In the genomic region with DNA sequence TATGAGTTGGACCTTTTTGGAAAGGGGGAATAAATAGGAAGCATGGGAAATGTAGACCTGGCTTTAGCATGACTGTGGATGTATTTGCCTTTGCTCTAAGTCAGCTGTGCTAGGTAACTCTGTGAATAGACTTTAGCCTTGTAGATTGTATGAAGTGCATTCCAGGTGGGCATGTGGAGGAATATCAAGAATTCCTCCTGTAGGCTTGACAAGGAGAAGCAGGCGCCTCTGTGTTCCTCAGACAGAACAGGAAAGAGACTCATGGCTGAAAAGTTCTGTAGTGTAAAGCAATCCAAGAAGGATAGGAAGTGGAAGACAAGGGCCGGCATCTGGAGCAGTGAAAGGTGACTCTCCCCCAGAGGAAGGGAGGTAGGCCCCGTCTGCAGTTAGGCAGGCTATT, we compare ENCODE assay signal across 21 mouse cellular contexts. TPM values are rescaled to one million over a fixed set of nuclear protein-coding genes. Genes with fewer than 3 reads are reported as not detected.
"Had no signal": no experiment of that assay in that cellular context is flagged by ENCODE, and none has a peak within 500 bp of the region (broad histone marks: within the 10 kb centered on the region; RNA-seq: fewer than 3 reads in every experiment).

No protein-coding gene starts in this region.

- H3K27ac ChIP-seq: intestine, embryonic 15.5 days; layer of hippocampus, adult 2 months; liver, embryonic 13.5 days; midbrain, embryonic 12.5 days; midbrain, embryonic 15.5 days; neural tube, embryonic 12.5 days; neural tube, embryonic 15.5 days; stomach, postnatal 0 days had no signal

- H3K9ac ChIP-seq: intestine, embryonic 15.5 days; liver, embryonic 13.5 days; lung, embryonic 14.5 days; midbrain, embryonic 12.5 days; midbrain, embryonic 15.5 days; neural tube, embryonic 12.5 days; neural tube, embryonic 15.5 days had no signal

- H3K27me3 ChIP-seq: intestine, embryonic 15.5 days; liver, embryonic 13.5 days; midbrain, embryonic 12.5 days; midbrain, embryonic 15.5 days; neural tube, embryonic 12.5 days; neural tube, embryonic 15.5 days had no signal

- H3K9me3 ChIP-seq: intestine, embryonic 15.5 days; liver, embryonic 13.5 days; midbrain, embryonic 12.5 days; midbrain, embryonic 15.5 days; neural tube, embryonic 12.5 days; neural tube, embryonic 15.5 days had no signal

- H3K4me2 ChIP-seq: intestine, embryonic 15.5 days; liver, embryonic 13.5 days; lung, embryonic 14.5 days; midbrain, embryonic 12.5 days; midbrain, embryonic 15.5 days; neural tube, embryonic 12.5 days; neural tube, embryonic 15.5 days had no signal

- H3K4me3 ChIP-seq: intestine, embryonic 15.5 days; layer of hippocampus, adult 2 months; liver, embryonic 13.5 days; midbrain, embryonic 12.5 days; midbrain, embryonic 15.5 days; neural tube, embryonic 12.5 days; neural tube, embryonic 15.5 days had no signal

- H3K4me1 ChIP-seq: intestine, embryonic 15.5 days; liver, embryonic 13.5 days; midbrain, embryonic 12.5 days; midbrain, embryonic 15.5 days; neural tube, embryonic 12.5 days; neural tube, embryonic 15.5 days had no signal

- ATAC-seq: intestine, embryonic 15.5 days; midbrain, embryonic 15.5 days had no signal

- DNase-seq: kidney, adult 18-20 months; kidney, adult 9 months; kidney, postnatal 25 days; layer of hippocampus, adult 9-11 months; liver, embryonic 13.5 days; lung, embryonic 14.5 days; lung, postnatal 14 days; right cerebral cortex, adult 18-20 months; right cerebral cortex, postnatal 14 days; right cerebral cortex, postnatal 4 days; thymus, adult 2 months; thymus, postnatal 14 days had no signal

RNA-seq across cellular contexts. Expression of a gene that starts 58.6 kb away (rescaled TPM):
- total RNA-seq: liver, adult 2 months had no signal
- polyA plus RNA-seq: large intestine, adult 2 months; liver, adult 2 months; neural tube, embryonic 15.5 days; thymus, adult 2 months had no signal
